Mouse (Mus musculus) neural tube, embryonic 12.5 days (tissue): ENCODE data around the gene Gtsf1l. TPM values are rescaled to one million over a fixed set of nuclear protein-coding genes. Genes with fewer than 3 reads are reported as not detected.
"Not testable (repeated sequence)": the region's sequence is repeated elsewhere in the genome, so short reads cannot be mapped to it uniquely, and the experiment has no call there.

Experiments
- ATAC-seq: fragments of 200-750 bp; cut with Nextera tagmentation; 2 replicates; pipeline ENCODE4 v1.8.0; 2017; ENCODE audit warnings: low read depth, mild to moderate bottlenecking, moderate TSS enrichment, moderate library complexity; ENCODE audit not compliant: low FRiP score
- H3K27ac ChIP-seq: fragments of 300-500 bp; sonication (generic); 2 replicates; pipeline ENCODE4 v1.5.1; 2016
- H3K27me3 ChIP-seq: fragments of 300-500 bp; sonication (generic); replicated peaks from 2 replicates; pipeline ENCODE4 v1.6.1; 2016; ENCODE audit warnings: mild to moderate bottlenecking
- H3K36me3 ChIP-seq: fragments of 300-500 bp; sonication (generic); 2 replicates; pipeline ENCODE4 v1.6.1; 2016; ENCODE audit warnings: mild to moderate bottlenecking
- H3K4me1 ChIP-seq: fragments of 300-500 bp; sonication (generic); 2 replicates; pipeline ENCODE4 v1.6.1; 2016
- H3K4me2 ChIP-seq: fragments of 300-500 bp; sonication (generic); replicated peaks from 2 replicates; pipeline ENCODE4 v1.6.1; 2016; ENCODE audit warnings: mild to moderate bottlenecking
- H3K4me3 ChIP-seq: fragments of 300-500 bp; sonication (generic); 2 replicates; pipeline ENCODE4 v1.5.1; 2016
- H3K9ac ChIP-seq: fragments of 300-500 bp; sonication (generic); 2 replicates; pipeline ENCODE4 v1.6.1; 2016; ENCODE audit warnings: mild to moderate bottlenecking
- H3K9me3 ChIP-seq: fragments of 300-500 bp; sonication (generic); 2 replicates; pipeline ENCODE4 v1.6.1; 2016; ENCODE audit warnings: mild to moderate bottlenecking
- WGBS: fragments of 180-500 bp; shearing (Covaris S2); methylation state at CpG from one replicate; pipeline ENCODE4 v1.1.7; 2016; 5-methylcytosine and 5-hydroxymethylcytosine counted together
- polyA plus RNA-seq: library from polyadenylated mRNA; unstranded; fragments of >200 nt; fragmentation: Nextera tagmentation; extraction: Ambion mirVana; gene quantifications from 2 replicates; pipeline ENCODE4 v1.2.1, GENCODE M21; 2016

Gene Gtsf1l
- polyA plus RNA-seq, 1 experiment from 2014 or later, result not detected

- H3K4me1 ChIP-seq, result peaks cover 6% of the 10 kb centered on the region
- no peak for ATAC-seq
- WGBS, result 87% methylated on average over 6 of the region's 6 CpGs
- H3K9ac ChIP-seq, result no peak overlapping the region
- H3K4me3 ChIP-seq, result no peak overlapping the region
- H3K36me3 ChIP-seq, result peaks cover 8% of the 10 kb centered on the region; the same call in 1 of the 2 replicates
- H3K27me3 ChIP-seq, result no peaks in the 10 kb centered on the region
- no peaks in the 10 kb centered on the region for H3K9me3 ChIP-seq
- H3K4me2 ChIP-seq, result no peak overlapping the region
- no peak overlapping the region for H3K27ac ChIP-seq
Measured at GRCm38 (mm10) chr2:163060630-163061029, 27.0 kb downstream of the Gtsf1l start.

- not testable (repeated sequence) for H3K36me3 ChIP-seq, H3K27me3 ChIP-seq, H3K9me3 ChIP-seq, ATAC-seq, H3K4me2 ChIP-seq, H3K27ac ChIP-seq, H3K4me3 ChIP-seq, H3K9ac ChIP-seq
- WGBS, result 89% methylated on average over 7 of the region's 7 CpGs
- peaks cover 17% of the 10 kb centered on the region for H3K4me1 ChIP-seq
Measured at GRCm38 (mm10) chr2:163058981-163059380, 28.7 kb downstream of the Gtsf1l start.

- no peak overlapping the region for H3K4me3 ChIP-seq
- no peaks in the 10 kb centered on the region for H3K9me3 ChIP-seq
- ATAC-seq, result no peak
- no peak overlapping the region for H3K4me2 ChIP-seq
- WGBS, result 93% methylated on average over 9 of the region's 9 CpGs
- H3K27me3 ChIP-seq, result no peaks in the 10 kb centered on the region
- H3K27ac ChIP-seq, result no peak overlapping the region
- no peaks in the 10 kb centered on the region for H3K36me3 ChIP-seq
- peaks cover 17% of the 10 kb centered on the region for H3K4me1 ChIP-seq
- H3K9ac ChIP-seq, result no peak overlapping the region
Measured at GRCm38 (mm10) chr2:163056584-163056983, 31.1 kb downstream of the Gtsf1l start.

- Histone ChIP-seq H3K27ac (no peak overlapping the region), H3K4me3 (peak overlapping the region; percentile 64), H3K9ac (peak overlapping the region; percentile 68; the same call in 1 of the 2 replicates), H3K4me1 (peaks cover 17% of the 10 kb centered on the region), H3K9me3 (no peaks in the 10 kb centered on the region), H3K27me3 (no peaks in the 10 kb centered on the region), H3K36me3 (no peaks in the 10 kb centered on the region), H3K4me2 (peak overlapping the region; percentile 100)
- ATAC-seq, result no peak
- WGBS, result 40% methylated on average over 5 of the region's 5 CpGs
Measured at GRCm38 (mm10) chr2:163055715-163056114, 31.9 kb downstream of the Gtsf1l start.

GRCm38 (mm10) chr2:163054891-163055494, 32.7 kb downstream of the Gtsf1l start:
- WGBS, result under 1% methylated on average over 36 of the region's 38 CpGs
- Histone ChIP-seq H3K9ac (peak overlapping the region; percentile 68), H3K9me3 (no peaks in the 10 kb centered on the region), H3K27me3 (no peaks in the 10 kb centered on the region), H3K4me2 (peak overlapping the region; percentile 100), H3K27ac (no peak overlapping the region), H3K4me1 (peaks cover 17% of the 10 kb centered on the region), H3K36me3 (no peaks in the 10 kb centered on the region), H3K4me3 (peak overlapping the region; percentile 64)
- ATAC-seq, result peak; percentile 61

GRCm38 (mm10) chr2:163054335-163054840, 33.3 kb downstream of the Gtsf1l start, which contains the start of gene Mybl2:
TSS of gene Mybl2 (plus strand) at chr2:163054687.
- WGBS, result under 1% methylated on average over 48 of the region's 48 CpGs
- ATAC-seq, result peak; percentile 99
- Histone ChIP-seq H3K27ac (no peak within 1 kb of the TSS), H3K9me3 (no peaks in the 10 kb centered on the region), H3K27me3 (no peaks in the 10 kb centered on the region), H3K9ac (peak within 1 kb of the TSS; percentile 68), H3K4me2 (peak within 1 kb of the TSS; percentile 100), H3K4me1 (peaks cover 17% of the 10 kb centered on the region), H3K4me3 (peak within 1 kb of the TSS; percentile 64), H3K36me3 (no peaks in the 10 kb centered on the region)

GRCm38 (mm10) chr2:163052826-163053225, 34.8 kb downstream of the Gtsf1l start:
- Histone ChIP-seq H3K9me3 (no peaks in the 10 kb centered on the region), H3K36me3 (no peaks in the 10 kb centered on the region), H3K4me1 (peaks cover 17% of the 10 kb centered on the region), H3K4me2 (no peak overlapping the region), H3K27ac (no peak overlapping the region), H3K4me3 (no peak overlapping the region), H3K9ac (no peak overlapping the region), H3K27me3 (no peaks in the 10 kb centered on the region)
- 72% methylated on average over 4 of the region's 4 CpGs for WGBS
- no peak for ATAC-seq

- Histone ChIP-seq H3K9ac (no peak overlapping the region), H3K4me1 (peaks cover 17% of the 10 kb centered on the region), H3K27me3 (no peaks in the 10 kb centered on the region), H3K4me3 (no peak overlapping the region), H3K9me3 (no peaks in the 10 kb centered on the region), H3K36me3 (peaks cover 1% of the 10 kb centered on the region), H3K4me2 (no peak overlapping the region), H3K27ac (no peak overlapping the region)
- WGBS, result 36% methylated on average over 4 of the region's 4 CpGs
- ATAC-seq, result no peak
Measured at GRCm38 (mm10) chr2:163052101-163052500, 35.6 kb downstream of the Gtsf1l start.

- 70% methylated on average over 1 of the region's 1 CpGs for WGBS
- no peak overlapping the region for H3K9ac ChIP-seq
- no peaks in the 10 kb centered on the region for H3K27me3 ChIP-seq
- H3K4me2 ChIP-seq, result no peak overlapping the region
- no peak for ATAC-seq
- H3K27ac ChIP-seq, result no peak overlapping the region
- no peak overlapping the region for H3K4me3 ChIP-seq
- H3K4me1 ChIP-seq, result peaks cover 17% of the 10 kb centered on the region
- H3K36me3 ChIP-seq, result peaks cover 6% of the 10 kb centered on the region
- H3K9me3 ChIP-seq, result no peaks in the 10 kb centered on the region
Measured at GRCm38 (mm10) chr2:163051691-163052090, 36.0 kb downstream of the Gtsf1l start.

GRCm38 (mm10) chr2:163049116-163049515, 38.5 kb downstream of the Gtsf1l start:
- Histone ChIP-seq H3K9ac (no peak overlapping the region), H3K27me3 (no peaks in the 10 kb centered on the region), H3K9me3 (no peaks in the 10 kb centered on the region), H3K4me3 (no peak overlapping the region), H3K27ac (no peak overlapping the region), H3K36me3 (peaks cover 27% of the 10 kb centered on the region), H3K4me1 (no peaks in the 10 kb centered on the region), H3K4me2 (no peak overlapping the region)
- no peak for ATAC-seq
- WGBS, result 93% methylated on average over 2 of the region's 2 CpGs

GRCm38 (mm10) chr2:163048125-163048524, 39.5 kb downstream of the Gtsf1l start:
- Histone ChIP-seq H3K4me3 (no peak overlapping the region), H3K4me2 (peak overlapping the region; percentile 39), H3K27ac (no peak overlapping the region), H3K9me3 (no peaks in the 10 kb centered on the region), H3K9ac (no peak overlapping the region), H3K4me1 (no peaks in the 10 kb centered on the region), H3K36me3 (peaks cover 35% of the 10 kb centered on the region), H3K27me3 (no peaks in the 10 kb centered on the region)
- ATAC-seq, result no peak
- WGBS, result 4% methylated on average over 10 of the region's 10 CpGs

- H3K9ac ChIP-seq, result no peak overlapping the region
- H3K9me3 ChIP-seq, result no peaks in the 10 kb centered on the region
- no peaks in the 10 kb centered on the region for H3K27me3 ChIP-seq
- H3K4me3 ChIP-seq, result no peak overlapping the region
- H3K36me3 ChIP-seq, result peaks cover 89% of the 10 kb centered on the region
- no peak overlapping the region for H3K4me2 ChIP-seq
- H3K27ac ChIP-seq, result no peak overlapping the region
- no peaks in the 10 kb centered on the region for H3K4me1 ChIP-seq
- WGBS, result 92% methylated on average over 7 of the region's 7 CpGs
- ATAC-seq, result no peak
Measured at GRCm38 (mm10) chr2:163039940-163040339, 47.7 kb downstream of the Gtsf1l start.
